Mouse (Mus musculus) embryonic facial prominence, embryonic 10.5 days (tissue): ENCODE results near the gene Abcc8. TPM values are rescaled to one million over a fixed set of nuclear protein-coding genes. Genes with fewer than 3 reads are reported as not detected.
"Not testable (repeated sequence)": the region's sequence is repeated elsewhere in the genome, so short reads cannot be mapped to it uniquely, and the experiment has no call there.

Experiments
- DNase-seq: peaks from one replicate; pipeline ENCODE4 v3.0.0-alpha.2; 2017; ENCODE audit warnings: low spot score
- H3K27ac ChIP-seq: fragments of 300-500 bp; sonication (generic); replicated peaks from 2 replicates; pipeline ENCODE4 v1.5.1; 2016; ENCODE audit warnings: mild to moderate bottlenecking
- H3K27me3 ChIP-seq: fragments of 300-500 bp; sonication (generic); replicated peaks from 2 replicates; pipeline ENCODE4 v1.6.1; 2016; ENCODE audit warnings: low read depth, mild to moderate bottlenecking; ENCODE audit not compliant: poor library complexity, severe bottlenecking
- H3K36me3 ChIP-seq: fragments of 300-500 bp; sonication (generic); replicated peaks from 2 replicates; pipeline ENCODE4 v1.6.1; 2016; ENCODE audit warnings: mild to moderate bottlenecking, moderate library complexity
- H3K4me1 ChIP-seq: fragments of 300-500 bp; sonication (generic); 2 replicates; pipeline ENCODE4 v1.6.1; 2016
- H3K4me3 ChIP-seq: fragments of 300-500 bp; sonication (generic); 2 replicates; pipeline ENCODE4 v1.5.1; 2016; ENCODE audit warnings: mild to moderate bottlenecking, moderate library complexity
- H3K9me3 ChIP-seq: fragments of 300-500 bp; sonication (generic); 2 replicates; pipeline ENCODE4 v1.6.1; 2016; ENCODE audit warnings: mild to moderate bottlenecking
- WGBS: fragments of 180-500 bp; shearing (Covaris S2); methylation state at CpG from one replicate; pipeline ENCODE4 v1.1.7; 2016; 5-methylcytosine and 5-hydroxymethylcytosine counted together
- polyA plus RNA-seq: library from polyadenylated mRNA; unstranded; fragments of >200 nt; fragmentation: Nextera tagmentation; extraction: Ambion mirVana; gene quantifications from 2 replicates; pipeline ENCODE4 v1.2.1, GENCODE M21; 2016

Gene Abcc8
- polyA plus RNA-seq, 1 experiment from 2014 or later = 0.50 TPM

DNA sequence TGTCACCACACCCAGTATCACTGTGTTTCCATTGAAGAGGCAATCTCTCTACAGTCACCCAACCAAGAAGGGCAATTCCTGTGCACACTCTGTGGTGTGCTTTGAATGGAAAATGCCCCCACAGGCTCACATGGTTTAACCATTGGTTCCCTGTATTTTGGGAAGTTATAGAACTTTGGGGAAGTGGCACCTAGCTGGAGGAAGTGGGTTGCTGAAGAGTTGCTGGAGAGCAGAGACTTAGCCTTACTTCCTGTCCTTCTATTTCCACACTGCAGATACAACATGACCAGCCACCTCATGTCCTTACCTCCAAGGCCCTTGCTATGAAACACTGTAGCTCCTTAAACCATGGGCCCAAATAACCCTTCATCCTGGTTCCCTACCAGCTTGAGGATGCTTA lies 4.4 kb upstream of the Abcc8 start:
- Histone ChIP-seq H3K36me3 (no peaks in the 10 kb centered on the region), H3K9me3 (no peaks in the 10 kb centered on the region), H3K27me3 (peaks cover 32% of the 10 kb centered on the region), H3K4me1 (peaks cover 9% of the 10 kb centered on the region), H3K4me3 (no peak overlapping the region), H3K27ac (no peak overlapping the region)
- DNase-seq = no peak

GRCm38 (mm10) chr7:46181590-46181989 lies 1.8 kb upstream of the Abcc8 start:
- H3K4me1 ChIP-seq = peaks cover 11% of the 10 kb centered on the region
- WGBS = 6% methylated on average over 3 of the region's 3 CpGs
- H3K27me3 ChIP-seq = peaks cover 59% of the 10 kb centered on the region
- DNase-seq = peak; percentile 59
- H3K9me3 ChIP-seq = no peaks in the 10 kb centered on the region
- no peaks in the 10 kb centered on the region for H3K36me3 ChIP-seq
- no peak overlapping the region for H3K4me3 ChIP-seq
- H3K27ac ChIP-seq = no peak overlapping the region

DNA sequence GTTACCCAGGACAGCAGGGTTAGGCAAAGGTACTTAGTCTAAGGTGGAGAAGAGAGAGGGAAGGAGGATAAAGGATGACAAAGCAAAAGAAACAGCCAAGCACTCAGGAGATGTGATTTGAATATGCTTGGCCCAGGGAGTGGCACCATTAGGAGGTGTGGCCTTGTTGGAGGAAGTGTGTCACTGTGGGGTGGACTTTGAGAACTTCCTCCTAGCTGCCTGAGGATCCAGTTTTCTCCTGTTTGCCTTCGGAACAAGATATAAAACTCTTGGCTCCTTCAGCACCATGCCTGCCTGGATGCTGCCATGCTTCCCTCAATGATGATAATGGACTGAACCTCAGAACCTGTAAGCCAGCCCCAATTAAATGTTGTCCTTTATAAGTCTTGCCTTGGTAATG lies 10.9 kb downstream of the Abcc8 start:
- H3K4me3 ChIP-seq, H3K27me3 ChIP-seq, DNase-seq, H3K4me1 ChIP-seq, H3K9me3 ChIP-seq, H3K27ac ChIP-seq, H3K36me3 ChIP-seq: not testable (repeated sequence)
- WGBS = 91% methylated on average over 1 of the region's 1 CpGs

- no peak for DNase-seq
- Histone ChIP-seq H3K4me3 (no peak overlapping the region), H3K27me3 (no peaks in the 10 kb centered on the region), H3K4me1 (no peaks in the 10 kb centered on the region), H3K9me3 (no peaks in the 10 kb centered on the region), H3K27ac (no peak overlapping the region), H3K36me3 (no peaks in the 10 kb centered on the region)
- 91% methylated on average over 6 of the region's 6 CpGs for WGBS
Observed at GRCm38 (mm10) chr7:46168402-46168801, 11.4 kb downstream of the Abcc8 start.

DNA sequence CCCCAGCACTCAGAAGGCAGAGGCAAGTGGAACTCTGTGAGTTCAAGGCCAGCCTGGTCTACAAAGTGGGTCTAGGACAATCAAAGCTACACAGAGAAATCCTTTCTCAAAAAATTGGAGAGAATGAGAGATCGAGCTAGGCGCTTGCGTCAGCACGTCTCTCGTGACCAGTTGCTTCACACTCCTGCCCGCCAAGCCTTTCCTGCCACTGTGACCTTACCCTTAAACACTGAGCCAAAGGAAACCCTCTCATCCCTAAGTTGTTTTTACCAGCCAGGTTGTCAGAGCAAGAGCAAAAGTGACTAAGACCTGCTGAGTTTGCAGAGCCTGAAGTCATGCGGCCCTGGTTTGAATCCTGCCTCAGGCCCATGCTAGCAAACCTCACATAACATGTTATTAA lies 11.9 kb downstream of the Abcc8 start:
- H3K36me3 ChIP-seq = no peaks in the 10 kb centered on the region
- no peaks in the 10 kb centered on the region for H3K4me1 ChIP-seq
- no peak overlapping the region for H3K27ac ChIP-seq
- H3K9me3 ChIP-seq = no peaks in the 10 kb centered on the region
- WGBS = 91% methylated on average over 7 of the region's 7 CpGs
- DNase-seq = no peak
- no peaks in the 10 kb centered on the region; the same call in 1 of the 2 replicates for H3K27me3 ChIP-seq
- no peak overlapping the region for H3K4me3 ChIP-seq

GRCm38 (mm10) chr7:46165876-46166275 lies 14.0 kb downstream of the Abcc8 start:
- H3K9me3 ChIP-seq = no peaks in the 10 kb centered on the region
- 94% methylated on average over 11 of the region's 11 CpGs for WGBS

DNA sequence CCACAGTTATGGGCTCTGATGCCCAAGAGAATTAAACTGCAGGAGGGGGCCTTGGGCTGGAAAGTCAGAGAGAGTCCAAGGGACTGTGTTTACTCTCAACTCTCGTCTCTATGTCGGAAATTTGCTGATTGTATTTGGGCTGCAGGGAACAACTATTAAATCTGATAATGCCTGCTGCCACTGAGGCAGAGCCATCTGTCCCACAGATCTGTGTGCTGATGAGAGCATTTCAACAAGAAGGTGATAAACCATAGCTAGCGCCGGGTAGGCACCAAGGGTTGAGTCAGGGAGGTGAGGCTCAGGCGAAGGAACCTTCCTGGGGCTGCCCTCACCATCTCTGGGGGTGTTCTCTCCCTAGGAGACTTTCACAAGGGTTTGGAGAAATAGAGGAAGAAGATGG lies 17.1 kb downstream of the Abcc8 start:
- Histone ChIP-seq H3K27me3 (no peaks in the 10 kb centered on the region; the same call in 1 of the 2 replicates), H3K4me3 (no peak overlapping the region), H3K9me3 (no peaks in the 10 kb centered on the region), H3K4me1 (peaks cover 7% of the 10 kb centered on the region; the same call in 1 of the 2 replicates), H3K36me3 (no peaks in the 10 kb centered on the region), H3K27ac (no peak overlapping the region)
- DNase-seq = no peak
- WGBS = 86% methylated on average over 5 of the region's 5 CpGs

More at GRCm38 (mm10) chr7:46165876-46166275, 14.0 kb downstream of the Abcc8 start:
- Histone ChIP-seq H3K27ac (no peak overlapping the region), H3K36me3 (no peaks in the 10 kb centered on the region), H3K4me1 (peaks cover 7% of the 10 kb centered on the region; the same call in 1 of the 2 replicates), H3K4me3 (no peak overlapping the region), H3K27me3 (no peaks in the 10 kb centered on the region; the same call in 1 of the 2 replicates)
- DNase-seq = no peak

GRCm38 (mm10) chr7:46162132-46162727 lies 17.6 kb downstream of the Abcc8 start:
- WGBS = 72% methylated on average over 11 of the region's 11 CpGs
- Histone ChIP-seq H3K4me3 (no peak overlapping the region), H3K36me3 (no peaks in the 10 kb centered on the region), H3K27me3 (no peaks in the 10 kb centered on the region; the same call in 1 of the 2 replicates), H3K9me3 (no peaks in the 10 kb centered on the region), H3K27ac (no peak overlapping the region), H3K4me1 (peaks cover 7% of the 10 kb centered on the region; the same call in 1 of the 2 replicates)
- no peak for DNase-seq

- H3K4me1 ChIP-seq = peaks cover 7% of the 10 kb centered on the region; the same call in 1 of the 2 replicates
- no peak for DNase-seq
- no peak overlapping the region for H3K27ac ChIP-seq
- H3K36me3 ChIP-seq = no peaks in the 10 kb centered on the region
- no peaks in the 10 kb centered on the region; the same call in 1 of the 2 replicates for H3K27me3 ChIP-seq
- no peaks in the 10 kb centered on the region for H3K9me3 ChIP-seq
- WGBS = 36% methylated on average over 3 of the region's 3 CpGs
- H3K4me3 ChIP-seq = no peak overlapping the region
Observed at GRCm38 (mm10) chr7:46161615-46162014, 18.2 kb downstream of the Abcc8 start.

GRCm38 (mm10) chr7:46157746-46158145 lies 22.1 kb downstream of the Abcc8 start:
- H3K9me3 ChIP-seq = no peaks in the 10 kb centered on the region
- 79% methylated on average over 7 of the region's 7 CpGs for WGBS

DNA sequence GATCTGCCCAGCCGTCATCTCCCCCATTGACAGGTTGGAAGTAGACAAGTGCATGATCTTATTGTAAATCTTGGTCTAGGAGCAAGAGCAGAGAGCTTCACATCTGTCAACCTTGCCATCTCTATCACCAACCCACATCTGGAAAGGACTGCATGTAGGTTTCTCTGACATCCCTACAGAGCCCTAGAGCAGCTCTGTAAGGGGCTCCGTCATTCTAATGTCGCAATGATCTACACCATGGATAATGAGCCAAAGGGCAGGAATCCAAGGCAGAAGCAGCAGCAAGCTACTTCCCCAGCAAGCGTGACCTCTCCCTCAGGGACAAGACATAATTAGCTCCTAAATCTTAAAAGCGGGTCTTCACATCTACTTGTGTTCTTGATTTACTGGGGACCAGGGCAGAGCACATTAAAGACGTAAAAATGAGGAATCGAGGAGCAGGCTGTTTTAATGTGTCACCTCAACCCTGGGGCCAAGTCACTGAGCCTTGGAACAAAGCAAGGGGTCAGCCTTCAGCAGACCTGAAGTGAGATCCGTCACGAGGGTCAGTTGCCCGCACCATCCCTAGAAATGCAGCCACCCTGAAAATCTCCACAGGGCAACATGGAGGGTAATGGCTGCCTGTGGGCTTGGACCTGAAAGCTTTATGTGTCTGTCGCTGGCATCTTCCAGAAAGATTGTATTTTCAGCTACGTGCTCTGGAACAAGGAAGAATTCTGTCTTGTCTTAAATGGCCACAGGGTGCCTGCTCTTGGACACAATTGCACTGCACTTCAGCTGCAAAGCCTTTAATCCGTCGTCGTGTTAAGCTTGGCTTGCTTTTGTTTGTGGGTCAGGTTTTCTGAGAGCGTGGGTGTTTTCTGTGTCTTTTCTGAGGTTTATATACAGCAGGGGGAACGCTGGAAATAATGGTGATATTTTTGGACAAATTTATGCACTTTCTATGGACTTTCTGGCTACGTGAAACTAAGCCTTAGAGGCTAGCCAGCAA lies 25.0 kb downstream of the Abcc8 start:
- H3K4me1 ChIP-seq = peaks cover 5% of the 10 kb centered on the region
- H3K4me3 ChIP-seq = no peak overlapping the region
- H3K27ac ChIP-seq = no peak overlapping the region
- DNase-seq = no peak
- H3K9me3 ChIP-seq = no peaks in the 10 kb centered on the region
- WGBS = 51% methylated on average over 18 of the region's 18 CpGs
- H3K27me3 ChIP-seq = no peaks in the 10 kb centered on the region
- H3K36me3 ChIP-seq = no peaks in the 10 kb centered on the region

More at GRCm38 (mm10) chr7:46157746-46158145, 22.1 kb downstream of the Abcc8 start:
- H3K4me3 ChIP-seq = no peak overlapping the region
- DNase-seq = no peak
- H3K4me1 ChIP-seq = peaks cover 12% of the 10 kb centered on the region
- H3K27ac ChIP-seq = no peak overlapping the region
- no peaks in the 10 kb centered on the region; the same call in 1 of the 2 replicates for H3K27me3 ChIP-seq
- no peaks in the 10 kb centered on the region for H3K36me3 ChIP-seq

DNA sequence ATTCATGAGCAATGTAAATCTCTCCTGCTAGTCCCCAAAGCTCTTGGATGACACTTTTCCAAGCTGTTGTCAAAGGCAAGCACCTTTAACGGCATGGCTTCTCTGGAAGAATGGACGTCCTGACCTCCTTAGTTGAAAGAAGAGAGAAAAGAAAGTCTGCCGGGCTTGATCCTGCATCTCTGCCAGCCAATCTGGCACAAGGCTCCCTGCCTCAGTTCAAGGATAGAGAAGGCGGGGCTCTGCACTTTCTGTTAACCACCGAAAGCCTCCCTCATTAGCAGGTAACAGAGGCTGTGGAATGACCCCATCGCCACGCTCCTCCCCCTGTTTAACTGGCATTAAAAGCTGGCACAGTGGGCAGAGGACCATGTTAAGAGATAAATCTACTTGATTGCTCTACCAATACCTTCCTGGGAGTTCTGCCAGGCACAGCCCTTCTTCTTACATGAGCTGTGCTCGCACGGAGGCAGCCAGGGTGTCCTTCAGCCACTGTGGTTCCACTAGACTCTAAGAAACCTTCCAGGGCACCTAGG lies 26.9 kb downstream of the Abcc8 start:
- Histone ChIP-seq H3K27me3 (no peaks in the 10 kb centered on the region), H3K27ac (no peak overlapping the region), H3K4me1 (peaks cover 5% of the 10 kb centered on the region), H3K9me3 (no peaks in the 10 kb centered on the region), H3K36me3 (no peaks in the 10 kb centered on the region), H3K4me3 (no peak overlapping the region)
- 76% methylated on average over 9 of the region's 9 CpGs for WGBS
- no peak for DNase-seq
